Mouse (Mus musculus) CH12.LX (cell line): ENCODE data around the gene AC170998.1. TPM values are rescaled to one million over a fixed set of nuclear protein-coding genes. Genes with fewer than 3 reads are reported as not detected.

Source experiments
- DNase-seq: peaks from one replicate; pipeline ENCODE4 v3.0.0-alpha.2; 2013; ENCODE audit errors: extremely low read depth
- H3K27ac ChIP-seq: 2 replicates; pipeline ENCODE4 v1.5.1; 2012; ENCODE audit warnings: low read depth, mild to moderate bottlenecking, control low read depth, moderate library complexity; ENCODE audit not compliant: insufficient read depth
- H3K27me3 ChIP-seq: replicated peaks from 2 replicates; pipeline ENCODE3; 2012; ENCODE audit warnings: inconsistent platforms
- H3K36me3 ChIP-seq, 2 experiments: replicated peaks in 1 of 2; 2 replicates each; pipeline versions ENCODE3 to v1.6.1; 2012; ENCODE audit warnings: inconsistent platforms in 1 of 2, low read length in 1 of 2, mild to moderate bottlenecking in 1 of 2, mixed read lengths in 1 of 2, moderate library complexity in 1 of 2; ENCODE audit not compliant: control insufficient read depth in 1 of 2, insufficient read depth in 1 of 2
- H3K4me1 ChIP-seq, 2 experiments: 2 replicates each; pipeline ENCODE4 v1.6.1; 2012; ENCODE audit warnings: inconsistent platforms in 1 of 2, moderate library complexity in 1 of 2; ENCODE audit not compliant: insufficient read depth in 2 of 2, control insufficient read depth in 1 of 2
- H3K4me2 ChIP-seq: 2 replicates; pipeline ENCODE4 v1.6.1; 2012; ENCODE audit warnings: low read depth, mild to moderate bottlenecking, control low read depth; ENCODE audit not compliant: poor library complexity, insufficient read depth, severe bottlenecking
- H3K4me3 ChIP-seq, 3 experiments: fragments of 150-350 bp in 1 of 3; sonication (generic) in 1 of 3; replicated peaks in 1 of 3; 2 replicates each; pipeline versions ENCODE3 to v1.5.1; 2011 to 2012; ENCODE audit warnings: low read depth in 2 of 3, low read length in 2 of 3, mild to moderate bottlenecking in 2 of 3, moderate library complexity in 2 of 3, control low read depth in 1 of 3, improper control_type of control experiment in 1 of 3, inconsistent platforms in 1 of 3, mixed read lengths in 1 of 3; ENCODE audit not compliant: poor library complexity in 1 of 3
- H3K79me2 ChIP-seq: replicated peaks from 2 replicates; pipeline ENCODE4 v1.6.1; 2012; ENCODE audit warnings: mild to moderate bottlenecking, moderate library complexity; ENCODE audit not compliant: control insufficient read depth, poor library complexity, insufficient read depth, severe bottlenecking; ENCODE audit errors: extremely low read depth
- H3K9ac ChIP-seq: 2 replicates; pipeline ENCODE4 v1.6.1; 2012; ENCODE audit warnings: low read depth, mild to moderate bottlenecking, control low read depth, moderate library complexity; ENCODE audit not compliant: insufficient read depth
- H3K9me3 ChIP-seq: replicated peaks from 2 replicates; pipeline ENCODE3; 2012; ENCODE audit warnings: low read length, inconsistent platforms, mixed read lengths
- E2F4 ChIP-seq: IDR thresholded peaks from 2 replicates; pipeline ENCODE4 v1.6.1; 2011; ENCODE audit warnings: low read depth, low read length, improper control_type of control experiment; ENCODE audit not compliant: insufficient replicate concordance
- ELF1 ChIP-seq: IDR thresholded peaks from 2 replicates; pipeline ENCODE4 v1.6.1; 2014; ENCODE audit warnings: low read depth, mild to moderate bottlenecking, inconsistent platforms, low read length, improper control_type of control experiment
- EP300 ChIP-seq: IDR thresholded peaks from 2 replicates; pipeline ENCODE4 v1.6.1; 2011; ENCODE audit warnings: low read length, improper control_type of control experiment
- ETS1 ChIP-seq: conservative IDR thresholded peaks from 2 replicates; pipeline ENCODE4 v1.6.1; 2012; ENCODE audit warnings: low read depth, mild to moderate bottlenecking, inconsistent platforms, low read length, improper control_type of control experiment, moderate library complexity
- IRF4 ChIP-seq: IDR thresholded peaks from 2 replicates; pipeline ENCODE4 v1.6.1; 2014; ENCODE audit warnings: low read depth, mild to moderate bottlenecking, inconsistent platforms, low read length, improper control_type of control experiment
- MAFK ChIP-seq: IDR thresholded peaks from 2 replicates; pipeline ENCODE4 v1.6.1; 2011; ENCODE audit warnings: low read length, improper control_type of control experiment; ENCODE audit not compliant: insufficient replicate concordance
- MAX ChIP-seq: IDR thresholded peaks from 2 replicates; pipeline ENCODE4 v1.6.1; 2011; ENCODE audit warnings: low read length, improper control_type of control experiment
- MEF2A ChIP-seq: IDR thresholded peaks from 2 replicates; pipeline ENCODE4 v1.6.1; 2014; ENCODE audit warnings: low read depth, mild to moderate bottlenecking, inconsistent platforms, low read length, improper control_type of control experiment, borderline replicate concordance
- NELFE ChIP-seq: IDR thresholded peaks from 2 replicates; pipeline ENCODE4 v1.6.1; 2011; ENCODE audit warnings: low read depth, low read length, improper control_type of control experiment
- NRF1 ChIP-seq: IDR thresholded peaks from 2 replicates; pipeline ENCODE4 v1.6.1; 2014; ENCODE audit warnings: low read depth, mild to moderate bottlenecking, inconsistent platforms, low read length, improper control_type of control experiment, moderate library complexity
- POLR2AphosphoS2 ChIP-seq: IDR thresholded peaks from 2 replicates; pipeline ENCODE4 v1.6.1; 2011; ENCODE audit warnings: low read depth, low read length, improper control_type of control experiment
- TBP ChIP-seq: conservative IDR thresholded peaks from 2 replicates; pipeline ENCODE4 v1.6.1; 2011; ENCODE audit warnings: low read depth, low read length, improper control_type of control experiment
- USF2 ChIP-seq: conservative IDR thresholded peaks from 2 replicates; pipeline ENCODE4 v1.6.1; 2011; ENCODE audit warnings: low read depth, low read length, improper control_type of control experiment
- ZMIZ1 ChIP-seq: IDR thresholded peaks from 2 replicates; pipeline ENCODE4 v1.6.1; 2012; ENCODE audit warnings: low read depth, mild to moderate bottlenecking, inconsistent platforms, low read length, improper control_type of control experiment
- dilution Hi-C: fragments of 300-500 bp; cut with MboI; formaldehyde crosslinking; loops from 2 replicates; pipeline ENCODE4 v1.14.3; 2020; ENCODE audit warnings: low sequenced_read_pairs; ENCODE audit not compliant: extremely low pct_unique_long_range_greater_than_20kb, extremely low pct_ligation_motif_present
- in situ Hi-C: fragments of 300-500 bp; cut with MboI; formaldehyde crosslinking; loops from 3 replicates; pipeline ENCODE4 v1.14.3; 2019; ENCODE audit warnings: low sequenced_read_pairs, low pct_ligation_motif_present, low pct_unique_long_range_greater_than_20kb, mixed read lengths
- polyA plus RNA-seq: library from polyadenylated mRNA; unstranded; fragments of >175 nt; gene quantifications from 2 replicates; pipeline ENCODE4 v1.2.1, GENCODE M21; 2012; ENCODE audit warnings: low read depth; ENCODE audit not compliant: insufficient read length
- total RNA-seq, 2 experiments: library from RNA; depleted of rRNA; stranded (reverse); fragments of 300-350 nt in 1 of 2; fragments of >200 nt in 1 of 2; gene quantifications; 2 replicates each; pipeline ENCODE4 v1.2.3; 2012 to 2014

The AC170998.1 gene
- total and polyA plus RNA-seq, 3 experiments, result 0.38 TPM; not detected in 2

DNA sequence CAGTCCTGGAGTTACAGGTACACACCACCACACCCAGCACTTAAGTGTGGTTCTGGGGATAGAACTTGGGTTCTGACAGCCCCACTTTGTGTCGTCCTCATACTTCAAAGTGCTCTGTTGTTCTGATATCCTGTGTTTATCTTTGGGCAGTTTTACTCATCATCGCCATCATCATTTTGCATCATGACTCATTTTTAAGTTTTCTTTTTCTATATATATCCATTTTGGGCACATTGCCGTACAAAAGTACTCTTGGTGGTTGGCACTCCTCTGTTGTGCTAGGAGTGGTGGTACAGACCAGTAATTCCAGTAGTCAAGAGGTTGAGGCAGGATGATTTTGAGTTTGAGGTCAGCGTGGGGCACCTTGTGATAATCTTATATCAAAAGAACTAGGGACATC lies 24.7 kb upstream of the AC170998.1 start:
- in situ Hi-C loops, result no loop called here
- Histone ChIP-seq H3K27ac (no peak overlapping the region), H3K4me3 (no peak overlapping the region), H3K79me2 (peaks cover 24% of the 10 kb centered on the region), H3K4me1 (peaks cover 25 to 70% of the 10 kb centered on the region in 2 experiments)
- TF ChIP-seq NRF1, result no peak
- TF ChIP-seq MEF2A, result peak; percentile 66; the same call in 1 of the 2 replicates
- no peak for TF ChIP-seq USF2
- TF ChIP-seq TBP, result no peak
- peak; percentile 49; the same call in 1 of the 2 replicates for TF ChIP-seq IRF4
- TF ChIP-seq ETS1, result peak; percentile 32; the same call in 1 of the 2 replicates
- TF ChIP-seq EP300, result peak; percentile 35; the same call in 1 of the 2 replicates
- no peak for TF ChIP-seq ELF1
- TF ChIP-seq, all 38 proteins: peak for 4
- Histone ChIP-seq H3K4me2 (no peak overlapping the region), H3K9ac (no peak overlapping the region), H3K9me3 (no peaks in the 10 kb centered on the region), H3K27me3 (no peaks in the 10 kb centered on the region), H3K36me3 (peaks cover 0 to 36% of the 10 kb centered on the region in 2 experiments)
- dilution Hi-C loops, result no loop called here
- no peak for DNase-seq

DNA sequence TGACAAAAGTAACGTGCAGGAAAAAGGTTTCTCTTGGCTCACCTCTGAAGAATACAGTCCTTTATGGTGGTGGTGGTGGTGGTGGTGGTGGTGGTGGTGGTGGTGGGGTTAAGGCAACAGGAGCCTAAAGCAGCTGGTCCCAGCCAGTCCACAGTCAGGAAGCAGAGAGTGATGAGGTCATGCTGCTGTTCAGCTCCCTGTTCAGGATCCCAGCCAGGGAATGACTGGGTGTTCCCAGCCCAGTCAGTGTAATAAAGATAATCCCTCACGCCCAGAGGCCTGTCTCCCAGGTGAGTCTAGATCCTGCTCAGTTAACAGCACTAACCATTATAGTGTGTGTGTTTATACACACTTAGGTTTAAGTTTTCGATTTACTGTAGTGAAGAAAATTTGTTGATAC lies 24.1 kb upstream of the AC170998.1 start:
- Histone ChIP-seq H3K9me3 (no peaks in the 10 kb centered on the region), H3K4me3 (no peak overlapping the region), H3K27ac (no peak overlapping the region), H3K27me3 (no peaks in the 10 kb centered on the region), H3K4me2 (no peak overlapping the region), H3K79me2 (peaks cover 24% of the 10 kb centered on the region), H3K36me3 (peaks cover 0 to 34% of the 10 kb centered on the region in 2 experiments), H3K9ac (no peak overlapping the region), H3K4me1 (peaks cover 25 to 70% of the 10 kb centered on the region in 2 experiments)
- TF ChIP-seq MAFK (no peak), USF2 (no peak)
- no peak for DNase-seq
- dilution Hi-C loops, result no loop called here
- in situ Hi-C loops, result no loop called here

DNA sequence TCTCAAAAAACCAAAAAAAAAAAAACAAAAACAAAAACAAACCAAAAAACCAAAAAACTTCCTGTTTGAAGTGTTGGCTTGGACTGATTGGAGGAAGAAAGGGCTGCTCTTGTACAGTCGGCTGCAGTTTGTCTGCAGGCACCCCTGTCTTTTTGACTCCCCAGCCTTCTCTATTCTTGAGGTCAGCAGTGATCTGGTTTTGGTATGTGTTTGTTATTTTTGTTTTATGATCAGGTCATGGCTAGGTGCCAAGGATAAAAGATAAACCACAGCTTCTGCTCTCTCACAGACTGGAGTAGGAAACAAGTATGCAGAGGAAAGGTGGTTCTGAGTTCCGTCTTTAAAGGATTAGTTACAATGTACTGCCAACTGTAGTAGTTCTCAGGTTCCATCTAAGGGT lies 23.2 kb upstream of the AC170998.1 start:
- Histone ChIP-seq H3K79me2 (peaks cover 19% of the 10 kb centered on the region), H3K4me3 (no peak overlapping the region), H3K27ac (no peak overlapping the region), H3K9me3 (no peaks in the 10 kb centered on the region), H3K4me1 (peaks cover 21 to 70% of the 10 kb centered on the region in 2 experiments), H3K36me3 (peaks cover 0 to 31% of the 10 kb centered on the region in 2 experiments), H3K27me3 (no peaks in the 10 kb centered on the region), H3K4me2 (no peak overlapping the region), H3K9ac (no peak overlapping the region)
- no peak for TF ChIP-seq NELFE
- TF ChIP-seq E2F4, result no peak
- TF ChIP-seq NRF1, result no peak
- no peak for TF ChIP-seq POLR2AphosphoS2
- TF ChIP-seq ZMIZ1, result no peak
- TF ChIP-seq MAX, result no peak
- no peak for DNase-seq
- dilution Hi-C loops (no loop called here), in situ Hi-C loops (no loop called here)
